Comparison of ENCODE assay signal across 20 mouse cellular contexts in the genomic region with DNA sequence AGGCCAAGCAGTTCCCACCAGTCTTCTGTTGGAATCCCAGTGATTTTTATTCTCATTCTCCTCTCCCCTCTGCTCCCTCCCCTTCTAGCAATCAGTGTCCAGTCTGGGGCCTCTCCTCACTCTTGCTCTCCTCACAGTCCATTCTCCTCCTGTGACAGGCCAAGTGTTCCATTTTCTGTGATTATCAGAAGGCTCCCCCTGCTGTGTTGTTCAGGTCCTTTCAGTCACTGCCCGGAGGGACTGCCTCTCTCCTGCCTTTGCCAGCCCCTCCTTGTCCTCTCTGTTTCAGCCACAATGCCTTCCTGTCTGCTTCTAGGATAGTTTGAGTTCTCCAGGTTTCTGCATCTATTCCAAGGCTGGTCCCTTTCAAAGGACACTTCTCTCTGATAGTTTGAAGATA. TPM values are rescaled to one million over a fixed set of nuclear protein-coding genes. Genes with fewer than 3 reads are reported as not detected.
DNase-seq lines count a peak whose midpoint lies in the region; ATAC-seq and TF ChIP-seq lines count a peak whose summit lies in the region.
"Had no signal": no experiment of that assay in that cellular context is flagged by ENCODE, and none has a peak within 500 bp of the region (broad histone marks: within the 10 kb centered on the region; RNA-seq: fewer than 3 reads in every experiment).

No protein-coding gene starts in this region.

- no peak overlapping the region for H3K9ac ChIP-seq in forebrain, embryonic 11.5 days (ENCODE audit: low read length)
- H3K9ac ChIP-seq: forebrain, embryonic 12.5 days; intestine, embryonic 15.5 days; midbrain, embryonic 12.5 days; neural tube, embryonic 13.5 days; stomach, embryonic 15.5 days had no signal

- H3K27ac ChIP-seq in layer of hippocampus, adult 2 months: no peak overlapping the region
- no peak overlapping the region for H3K27ac ChIP-seq in forebrain, embryonic 11.5 days (ENCODE audit: low read depth, low read length)
- H3K27ac ChIP-seq: forebrain, embryonic 12.5 days; intestine, embryonic 15.5 days; midbrain, embryonic 12.5 days; neural tube, embryonic 13.5 days; stomach, embryonic 15.5 days had no signal

- H3K4me3 ChIP-seq in layer of hippocampus, adult 2 months: no peak overlapping the region
- H3K4me3 ChIP-seq in forebrain, embryonic 11.5 days (ENCODE audit: low read depth, low read length): no peak overlapping the region
- H3K4me3 ChIP-seq: forebrain, embryonic 12.5 days; intestine, embryonic 15.5 days; midbrain, embryonic 12.5 days; neural tube, embryonic 13.5 days; stomach, embryonic 15.5 days had no signal

- no peaks in the 10 kb centered on the region for H3K4me1 ChIP-seq in forebrain, embryonic 11.5 days (replicated peaks; ENCODE audit: control insufficient read depth, insufficient read depth, low read length)
- H3K4me1 ChIP-seq: forebrain, embryonic 12.5 days; intestine, embryonic 15.5 days; midbrain, embryonic 12.5 days; neural tube, embryonic 13.5 days; stomach, embryonic 15.5 days had no signal

- H3K36me3 ChIP-seq in forebrain, embryonic 11.5 days (ENCODE audit: control insufficient read depth, insufficient read depth, low read length): no peaks in the 10 kb centered on the region
- H3K36me3 ChIP-seq: forebrain, embryonic 12.5 days; intestine, embryonic 15.5 days; midbrain, embryonic 12.5 days; neural tube, embryonic 13.5 days; stomach, embryonic 15.5 days had no signal

- H3K4me2 ChIP-seq in forebrain, embryonic 11.5 days (ENCODE audit: low read depth, low read length, severe bottlenecking): no peak overlapping the region
- H3K4me2 ChIP-seq: forebrain, embryonic 12.5 days; intestine, embryonic 15.5 days; midbrain, embryonic 12.5 days; neural tube, embryonic 13.5 days; stomach, embryonic 15.5 days had no signal

- H3K9me3 ChIP-seq in forebrain, embryonic 11.5 days (ENCODE audit: control insufficient read depth, low read length): no peaks in the 10 kb centered on the region
- H3K9me3 ChIP-seq: forebrain, embryonic 12.5 days; intestine, embryonic 15.5 days; midbrain, embryonic 12.5 days; neural tube, embryonic 13.5 days; stomach, embryonic 15.5 days had no signal

- peak; percentile 14 for DNase-seq in CD4-positive, CD25-positive, alpha-beta regulatory T cell, adult 2 months (ENCODE audit: low read depth, low spot score)
- no peak for DNase-seq in layer of hippocampus, adult 2 months (ENCODE audit: low spot score in 2 of 2)
- no peak for DNase-seq in layer of hippocampus, adult 11-12 months (ENCODE audit: low spot score)
- DNase-seq in A20 (ENCODE audit: low read depth, low spot score): peak; percentile 28
- no peak for DNase-seq in thymus, adult 18-20 months
- no peak for DNase-seq in forebrain, embryonic 11.5 days (ENCODE audit: low spot score)

- 0% methylated on average over 1 of the region's 1 CpGs for WGBS in forebrain, embryonic 11.5 days

- peak; percentile 48 for TF ChIP-seq CTCF in layer of hippocampus, adult 2 months (conservative IDR thresholded peaks at IDR 0.05)

- no peaks in the 10 kb centered on the region for H3K27me3 ChIP-seq in forebrain, embryonic 11.5 days (ENCODE audit: control insufficient read depth, insufficient read depth, low read length)
- H3K27me3 ChIP-seq: forebrain, embryonic 12.5 days; intestine, embryonic 15.5 days; midbrain, embryonic 12.5 days; neural tube, embryonic 13.5 days; Patski; stomach, embryonic 15.5 days had no signal

- no peak for ATAC-seq in CD4-positive, CD25-positive, alpha-beta regulatory T cell, adult 4 months
- peak; percentile 60 for ATAC-seq in megakaryocyte, adult 5-6 weeks (ENCODE audit: poor library complexity, severe bottlenecking)
- no peak for ATAC-seq in forebrain, embryonic 11.5 days (replicated peaks; ENCODE audit: low FRiP score)
- ATAC-seq: intestine, embryonic 15.5 days; Patski had no signal

RNA-seq across cellular contexts. Expression of gene Havcr2, which starts 33.5 kb away (rescaled TPM):
- 1 to 10 TPM; 2.8 to 3.3 TPM for polyA plus RNA-seq in CD4-positive, CD25-positive, alpha-beta regulatory T cell, adult 4 months (2017; shearing (Covaris generic))
- 1 to 10 TPM; 2.2 to 2.8 TPM for total RNA-seq in layer of hippocampus, adult 2 months (2021)
- 2.8 and 2.9 TPM in 2 replicates for total RNA-seq in megakaryocyte, adult 5-6 weeks (2015)
- total RNA-seq in megakaryocyte, adult 5-6 weeks (2017): 3.3 and 3.9 TPM in 2 replicates
- 0.13 and 0.19 TPM in 2 replicates for polyA plus RNA-seq in forebrain, embryonic 11.5 days (2014; fragmentation: Nextera tagmentation; extraction: Ambion mirVana)
- polyA plus RNA-seq: embryonic facial prominence, embryonic 11.5 days; forebrain, embryonic 12.5 days; Patski had no signal

RNA-seq across cellular contexts. Expression of gene Gm12169, which starts 35.8 kb away (rescaled TPM):
- polyA plus RNA-seq in CD4-positive, CD25-positive, alpha-beta regulatory T cell, adult 4 months (2017; shearing (Covaris generic)): 1 to 10 TPM; 1.2 to 1.9 TPM
- not detected for total RNA-seq in layer of hippocampus, adult 2 months (2021)
- total RNA-seq in megakaryocyte, adult 5-6 weeks (2015): not detected in 2 replicates
- total RNA-seq in megakaryocyte, adult 5-6 weeks (2017): not detected in 2 replicates
- not detected in 2 replicates for polyA plus RNA-seq in forebrain, embryonic 11.5 days (2014; fragmentation: Nextera tagmentation; extraction: Ambion mirVana)
- total RNA-seq: adrenal gland, postnatal 36 days; heart, postnatal 10 days; left cerebral cortex, postnatal 14 days had no signal
- polyA plus RNA-seq: embryonic facial prominence, embryonic 11.5 days; forebrain, embryonic 12.5 days; gonadal fat pad, adult 2 months; intestine, embryonic 15.5 days; liver, embryonic 16.5 days; midbrain, embryonic 12.5 days; neural tube, embryonic 13.5 days; Patski; stomach, embryonic 15.5 days had no signal

RNA-seq across cellular contexts. Expression of gene Med7, which starts 51.5 kb away (rescaled TPM):
- polyA plus RNA-seq in CD4-positive, CD25-positive, alpha-beta regulatory T cell, adult 4 months (2017; shearing (Covaris generic)): 10 to 100 TPM; 32.6 to 42.0 TPM
- total RNA-seq in layer of hippocampus, adult 2 months (2021): 10 to 100 TPM; 34.4 to 36.1 TPM
- 41.7 and 43.7 TPM in 2 replicates for total RNA-seq in megakaryocyte, adult 5-6 weeks (2015)
- total RNA-seq in megakaryocyte, adult 5-6 weeks (2017): 17.6 and 20.6 TPM in 2 replicates
- 99.3 and 112 TPM in 2 replicates for polyA plus RNA-seq in forebrain, embryonic 11.5 days (2014; fragmentation: Nextera tagmentation; extraction: Ambion mirVana)

Comparison
In these comparisons a context has a peak if more than half of its experiments do, and no peak if none do; other contexts are left out.
1. DNase-seq: peak in CD4-positive, CD25-positive, alpha-beta regulatory T cell, adult 2 months (single experiment) and A20 (single experiment); none in layer of hippocampus, adult 2 months (0 of 2), layer of hippocampus, adult 11-12 months (single experiment), thymus, adult 18-20 months (0 of 2) and forebrain, embryonic 11.5 days (single experiment).